8 mouse cellular contexts compared by ENCODE assay signal in genomic region chrX:12158821-12159533, GRCm38 (mm10). TPM values are rescaled to one million over a fixed set of nuclear protein-coding genes. Genes with fewer than 3 reads are reported as not detected.
DNase-seq lines count a peak whose midpoint lies in the region; ATAC-seq and TF ChIP-seq lines count a peak whose summit lies in the region.

No protein-coding gene starts in this region.

- WGBS in heart, embryonic 10.5 days, result 3% methylated on average over 31 of the region's 31 CpGs
- 4% methylated on average over 30 of the region's 31 CpGs for WGBS in kidney, embryonic 15.5 days
- WGBS in spleen, adult 2 months, result 10% methylated on average over 30 of the region's 31 CpGs

- H3K4me3 ChIP-seq in heart, embryonic 10.5 days, result peak overlapping the region; percentile 62
- peak overlapping the region; percentile 52 for H3K4me3 ChIP-seq in kidney, embryonic 15.5 days (replicated peaks)
- H3K4me3 ChIP-seq in spleen, adult 2 months (ENCODE audit: extremely low read depth, insufficient read depth, insufficient read length), result peak overlapping the region; percentile 59

- peak overlapping the region; percentile 54; the same call in 1 of the 2 replicates for H3K9ac ChIP-seq in kidney, embryonic 15.5 days

- peaks cover 23% of the 10 kb centered on the region for H3K4me1 ChIP-seq in heart, embryonic 10.5 days
- peaks cover 41% of the 10 kb centered on the region for H3K4me1 ChIP-seq in kidney, embryonic 15.5 days
- peaks cover 4% of the 10 kb centered on the region; the same call in 1 of the 2 replicates for H3K4me1 ChIP-seq in spleen, adult 2 months (ENCODE audit: control insufficient read depth, insufficient read depth, insufficient read length)

- H3K4me2 ChIP-seq in kidney, embryonic 15.5 days, result peak overlapping the region; percentile 68

- H3K27ac ChIP-seq in heart, embryonic 10.5 days, result peak overlapping the region; percentile 93
- peak overlapping the region; percentile 95 for H3K27ac ChIP-seq in kidney, embryonic 15.5 days
- peak overlapping the region; percentile 95 for H3K27ac ChIP-seq in spleen, adult 2 months (ENCODE audit: insufficient read depth, low read length)

- peak; percentile 10 for DNase-seq in embryo, embryonic 10 days (ENCODE audit: low spot score)
- DNase-seq in embryo, embryonic 9.5 days (ENCODE audit: extremely low spot score), result no peak
- DNase-seq in heart, embryonic 10.5 days (ENCODE audit: low spot score), result no peak
- DNase-seq in lung, postnatal 10 days, result peak; percentile 61
- DNase-seq in spleen, adult 2 months (ENCODE audit: low read depth in 1 of 2, low spot score in 2 of 2), result peak; percentile 54 to 61
- no peak for DNase-seq in right cerebral cortex, postnatal 36 days (ENCODE audit: low spot score in 2 of 2)

- ATAC-seq in activated CD4-positive, CD25-positive, alpha-beta regulatory T cell, adult 4 months, result peak; percentile 64
- 0 out of 2 replicates have a peak, but pooled peaks have one; percentile 0 for ATAC-seq in kidney, embryonic 15.5 days (replicated peaks; ENCODE audit: low FRiP score)

- peaks cover 69% of the 10 kb centered on the region for H3K27me3 ChIP-seq in heart, embryonic 10.5 days (ENCODE audit: insufficient read depth, poor library complexity, severe bottlenecking)
- H3K27me3 ChIP-seq in kidney, embryonic 15.5 days, result peaks cover 65% of the 10 kb centered on the region
- H3K27me3 ChIP-seq in spleen, adult 2 months (ENCODE audit: control insufficient read depth, insufficient read depth, low read length), result no peaks in the 10 kb centered on the region

- H3K36me3 ChIP-seq in heart, embryonic 10.5 days, result no peaks in the 10 kb centered on the region
- H3K36me3 ChIP-seq in kidney, embryonic 15.5 days, result no peaks in the 10 kb centered on the region
- H3K36me3 ChIP-seq in spleen, adult 2 months (ENCODE audit: control insufficient read depth, insufficient read depth, low read length), result no peaks in the 10 kb centered on the region

- no peaks in the 10 kb centered on the region for H3K9me3 ChIP-seq in heart, embryonic 10.5 days
- no peaks in the 10 kb centered on the region for H3K9me3 ChIP-seq in kidney, embryonic 15.5 days (replicated peaks)

- TF ChIP-seq POLR2A in spleen, adult 2 months (IDR thresholded peaks at IDR 0.05; ENCODE audit: low read depth, low read length), result no peak

- TF ChIP-seq CTCF in spleen, adult 2 months (IDR thresholded peaks at IDR 0.05; ENCODE audit: extremely low read depth, insufficient read depth, insufficient read length, insufficient replicate concordance), result no peak

RNA-seq across cellular contexts. Expression of gene Bcor, which starts 1.2 kb away (rescaled TPM):
- polyA plus RNA-seq in activated CD4-positive, CD25-positive, alpha-beta regulatory T cell, adult 4 months (2017; shearing (Covaris generic)), result 10 to 100 TPM; 21.6 to 23.6 TPM
- polyA plus RNA-seq in heart, embryonic 10.5 days (2016; fragmentation: Nextera tagmentation; extraction: Ambion mirVana), result 17.5 and 20.8 TPM in 2 replicates
- polyA plus RNA-seq in kidney, embryonic 15.5 days (2015; fragmentation: Nextera tagmentation; extraction: Ambion mirVana), result 18.8 and 19.3 TPM in 2 replicates
- polyA plus RNA-seq in spleen, adult 2 months (2012; rRNA removed), result 12.8 and 15.6 TPM in 2 replicates

Comparison
In these comparisons a context has a peak if more than half of its experiments do, and no peak if none do; other contexts are left out.
1. DNase-seq: peak in embryo, embryonic 10 days (single experiment), lung, postnatal 10 days (single experiment) and spleen, adult 2 months (2 of 2); none in embryo, embryonic 9.5 days (single experiment), heart, embryonic 10.5 days (single experiment) and right cerebral cortex, postnatal 36 days (0 of 2).
2. Peak in every context shown above with its lines, with median percentiles within 50 percentile points of each other: H3K27ac ChIP-seq and H3K4me3 ChIP-seq.